Mouse (Mus musculus) CH12.LX (cell line): ENCODE measurements around the gene Fgfr2.

Experiments used
- CHD2 ChIP-seq: IDR thresholded peaks from 2 replicates; pipeline ENCODE4 v1.6.1; 2011; ENCODE audit warnings: low read length, improper control_type of control experiment
- CTCF ChIP-seq, 2 experiments: IDR thresholded peaks in 1 of 2; conservative IDR thresholded peaks in 1 of 2; 2 replicates each; pipeline ENCODE4 v1.5.1; 2011 to 2012; ENCODE audit warnings: low read depth in 2 of 2, low read length in 2 of 2, improper control_type of control experiment in 1 of 2, inconsistent platforms in 1 of 2, mild to moderate bottlenecking in 1 of 2, moderate library complexity in 1 of 2
- MAFK ChIP-seq: IDR thresholded peaks from 2 replicates; pipeline ENCODE4 v1.6.1; 2011; ENCODE audit warnings: low read length, improper control_type of control experiment; ENCODE audit not compliant: insufficient replicate concordance
- MAX ChIP-seq: IDR thresholded peaks from 2 replicates; pipeline ENCODE4 v1.6.1; 2011; ENCODE audit warnings: low read length, improper control_type of control experiment
- MAZ ChIP-seq: IDR thresholded peaks from 2 replicates; pipeline ENCODE4 v1.6.1; 2012; ENCODE audit warnings: low read depth, mild to moderate bottlenecking, inconsistent platforms, low read length, improper control_type of control experiment, moderate library complexity
- MXI1 ChIP-seq: IDR thresholded peaks from 2 replicates; pipeline ENCODE4 v1.6.1; 2011; ENCODE audit warnings: mild to moderate bottlenecking, low read depth, low read length, improper control_type of control experiment
- MYC ChIP-seq: IDR thresholded peaks from 2 replicates; pipeline ENCODE4 v1.6.1; 2011; ENCODE audit warnings: low read depth, mild to moderate bottlenecking, improper control_type of control experiment, low read length
- POLR2A ChIP-seq: IDR thresholded peaks from 2 replicates; pipeline ENCODE4 v1.6.1; 2011; ENCODE audit warnings: low read depth, mild to moderate bottlenecking, improper control_type of control experiment, low read length
- POLR2AphosphoS2 ChIP-seq: IDR thresholded peaks from 2 replicates; pipeline ENCODE4 v1.6.1; 2011; ENCODE audit warnings: low read depth, low read length, improper control_type of control experiment
- ZC3H11A ChIP-seq: IDR thresholded peaks from 2 replicates; pipeline ENCODE4 v1.6.1; 2012; ENCODE audit warnings: low read depth, mild to moderate bottlenecking, inconsistent platforms, low read length, improper control_type of control experiment
- ZNF384 ChIP-seq: IDR thresholded peaks from 2 replicates; pipeline ENCODE4 v1.6.1; 2012; ENCODE audit warnings: low read depth, low read length, improper control_type of control experiment, inconsistent platforms

DNA sequence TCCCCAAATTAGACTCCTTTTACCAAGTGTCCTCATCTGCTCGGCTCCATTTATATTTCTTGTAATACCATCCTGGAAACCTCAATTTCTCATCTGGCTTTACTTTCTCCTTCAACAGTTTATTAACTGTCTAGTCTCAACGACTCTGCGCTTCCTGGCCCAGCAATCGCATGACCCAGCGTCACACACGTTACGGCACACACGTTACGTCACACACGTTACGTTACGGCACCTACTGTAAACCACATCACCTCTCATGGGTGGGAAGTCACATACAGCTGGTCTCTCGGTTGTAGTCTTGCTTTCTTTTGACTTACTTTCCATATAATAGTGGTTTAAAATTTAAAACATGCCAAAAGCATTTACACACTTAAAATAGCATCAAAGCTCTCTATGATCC is 1767.0 kb downstream of the Fgfr2 start:
- TF ChIP-seq MYC (no peak), MXI1 (no peak), MAX (no peak), CTCF (conservative IDR thresholded peaks at IDR 0.05 in 1 of 2, IDR thresholded peaks at IDR 0.05 in 1 of 2; ENCODE audit: low read depth in 2 of 2, low read length in 2 of 2) (no peak), ZC3H11A (no peak), CHD2 (no peak), POLR2A (no peak), ZNF384 (no peak), POLR2AphosphoS2 (no peak), MAZ (no peak), MAFK (no peak)
